Mouse (Mus musculus) bone marrow, adult 2 months (tissue): ENCODE measurements around the gene Ube3b.

ENCODE experiments used
- CTCF ChIP-seq: fragments of 200-500 bp; IDR thresholded peaks from 2 replicates; pipeline ENCODE4 v1.5.1; 2011; ENCODE audit warnings: low read length, control low read depth; ENCODE audit not compliant: control insufficient read depth, insufficient read depth
- POLR2A ChIP-seq: fragments of 200-500 bp; IDR thresholded peaks from 2 replicates; pipeline ENCODE4 v1.6.1; 2011; ENCODE audit warnings: low read depth, mild to moderate bottlenecking, control low read depth, low read length, borderline replicate concordance; ENCODE audit not compliant: control insufficient read depth

DNA sequence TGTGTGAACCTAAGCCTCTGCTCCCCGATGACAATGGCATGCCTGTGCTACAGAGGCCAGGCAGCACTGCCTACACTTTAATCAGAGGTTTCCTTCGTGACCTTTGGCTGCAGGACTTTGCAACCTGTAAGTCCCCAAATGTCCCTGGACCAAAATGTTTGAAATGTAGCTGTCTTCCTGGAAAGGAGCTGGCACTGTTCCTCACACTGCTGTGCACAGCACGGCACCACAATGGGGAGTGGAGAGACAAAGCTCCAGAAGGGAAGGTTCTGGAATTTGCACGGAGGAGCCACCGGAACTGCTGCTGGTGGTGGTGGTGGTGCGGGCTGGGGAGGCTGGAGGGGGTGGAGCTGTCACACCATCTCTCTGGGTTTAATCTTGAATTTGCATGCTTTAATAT is 46.3 kb downstream of the Ube3b start:
- TF ChIP-seq CTCF (no peak), POLR2A (no peak)
